Mouse (Mus musculus) hindbrain, embryonic 10.5 days (tissue): ENCODE measurements around the gene Ccdc34. TPM values are rescaled to one million over a fixed set of nuclear protein-coding genes. Genes with fewer than 3 reads are reported as not detected.

Source experiments
- DNase-seq: peaks from one replicate; pipeline ENCODE4 v3.0.0-alpha.2; 2017; ENCODE audit warnings: low spot score
- H3K27ac ChIP-seq: fragments of 300-500 bp; sonication (generic); 2 replicates; pipeline ENCODE4 v1.5.1; 2016; ENCODE audit warnings: mild to moderate bottlenecking, moderate library complexity
- H3K27me3 ChIP-seq: fragments of 300-500 bp; sonication (generic); 2 replicates; pipeline ENCODE4 v1.6.1; 2016; ENCODE audit warnings: mild to moderate bottlenecking; ENCODE audit not compliant: poor library complexity, insufficient read depth, severe bottlenecking
- H3K36me3 ChIP-seq: fragments of 300-500 bp; sonication (generic); 2 replicates; pipeline ENCODE4 v1.6.1; 2016; ENCODE audit warnings: mild to moderate bottlenecking, moderate library complexity
- H3K4me1 ChIP-seq: fragments of 300-500 bp; sonication (generic); replicated peaks from 2 replicates; pipeline ENCODE4 v1.6.1; 2016; ENCODE audit warnings: mild to moderate bottlenecking
- H3K4me3 ChIP-seq: fragments of 300-500 bp; sonication (generic); 2 replicates; pipeline ENCODE4 v1.5.1; 2016; ENCODE audit warnings: mild to moderate bottlenecking, moderate library complexity
- H3K9me3 ChIP-seq: fragments of 300-500 bp; sonication (generic); 2 replicates; pipeline ENCODE4 v1.6.1; 2016; ENCODE audit warnings: mild to moderate bottlenecking, moderate library complexity
- WGBS: fragments of 180-500 bp; shearing (Covaris S2); methylation state at CpG from one replicate; pipeline ENCODE4 v1.1.7; 2016; 5-methylcytosine and 5-hydroxymethylcytosine counted together
- polyA plus RNA-seq: library from polyadenylated mRNA; unstranded; fragments of >200 nt; fragmentation: Nextera tagmentation; extraction: Ambion mirVana; gene quantifications from 2 replicates; pipeline ENCODE4 v1.2.1, GENCODE M21; 2016

Gene Ccdc34
- polyA plus RNA-seq, 1 experiment from 2014 or later = 41.2 TPM

DNA sequence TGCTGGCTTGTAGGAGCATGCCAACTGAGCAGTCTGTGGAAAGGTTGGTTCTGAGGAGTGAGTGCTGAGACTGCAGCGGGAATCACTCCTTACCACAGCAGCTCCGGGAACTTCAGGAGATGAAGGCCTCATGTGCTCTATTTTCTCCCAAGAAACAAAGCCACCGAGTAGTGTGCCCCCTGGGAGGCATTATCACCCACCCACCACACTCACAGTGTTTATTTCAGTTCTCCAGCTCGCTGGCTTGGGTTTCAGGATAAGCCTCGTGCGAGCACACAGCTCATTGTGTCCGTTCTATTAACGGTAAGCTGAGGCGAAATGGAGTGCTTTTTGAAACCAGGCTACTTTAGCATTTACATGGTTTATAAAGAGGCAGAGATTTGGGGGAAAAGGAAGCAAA lies 32.1 kb upstream of the Ccdc34 start:
- Histone ChIP-seq H3K4me3 (no peak overlapping the region), H3K36me3 (peaks cover 11% of the 10 kb centered on the region; the same call in 1 of the 2 replicates), H3K27me3 (no peaks in the 10 kb centered on the region), H3K4me1 (peaks cover 58% of the 10 kb centered on the region), H3K27ac (peak overlapping the region; percentile 53), H3K9me3 (no peaks in the 10 kb centered on the region)
- DNase-seq = no peak
- 63% methylated on average over 9 of the region's 9 CpGs for WGBS

DNA sequence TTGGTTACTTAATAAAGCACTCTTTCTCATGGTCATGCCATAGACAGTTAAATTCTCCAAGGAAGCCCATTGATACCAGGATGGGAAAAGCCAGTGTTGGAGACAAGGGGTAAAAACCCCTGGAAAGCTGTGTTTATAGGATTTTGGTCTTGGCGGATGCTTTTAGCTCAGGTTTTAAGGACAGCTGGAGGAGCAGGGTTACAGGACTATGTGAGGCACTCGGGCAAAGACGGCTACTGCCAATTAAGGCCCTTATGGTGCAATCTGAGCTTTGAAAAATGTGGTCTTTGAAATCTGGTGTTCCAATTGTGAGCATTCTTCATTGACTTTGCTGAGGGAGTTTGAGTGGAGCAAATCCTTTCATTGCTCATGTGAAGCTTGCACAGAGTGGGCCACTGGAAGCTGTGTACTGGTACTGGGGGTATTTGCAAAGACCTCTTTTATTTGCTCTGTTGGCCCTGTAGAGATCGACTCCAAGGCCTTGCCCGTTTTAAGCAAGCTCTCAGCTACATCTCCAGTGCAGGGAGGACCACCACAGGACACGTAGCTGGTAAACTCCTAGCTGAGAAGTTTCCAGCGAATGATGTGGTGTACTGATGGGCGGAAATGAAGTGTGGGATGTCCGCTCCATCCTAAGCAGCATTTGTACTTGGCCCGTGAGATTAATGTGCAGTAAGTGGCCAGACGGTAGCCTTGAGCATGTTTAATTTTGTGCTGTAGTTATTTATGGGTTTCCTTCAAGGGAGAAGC lies 31.4 kb upstream of the Ccdc34 start:
- Histone ChIP-seq H3K9me3 (no peaks in the 10 kb centered on the region), H3K27me3 (no peaks in the 10 kb centered on the region), H3K4me1 (peaks cover 61% of the 10 kb centered on the region), H3K27ac (peak overlapping the region; percentile 45; the same call in 1 of the 2 replicates), H3K36me3 (peaks cover 11% of the 10 kb centered on the region; the same call in 1 of the 2 replicates), H3K4me3 (no peak overlapping the region)
- 88% methylated on average over 11 of the region's 11 CpGs for WGBS
- DNase-seq = no peak

DNA sequence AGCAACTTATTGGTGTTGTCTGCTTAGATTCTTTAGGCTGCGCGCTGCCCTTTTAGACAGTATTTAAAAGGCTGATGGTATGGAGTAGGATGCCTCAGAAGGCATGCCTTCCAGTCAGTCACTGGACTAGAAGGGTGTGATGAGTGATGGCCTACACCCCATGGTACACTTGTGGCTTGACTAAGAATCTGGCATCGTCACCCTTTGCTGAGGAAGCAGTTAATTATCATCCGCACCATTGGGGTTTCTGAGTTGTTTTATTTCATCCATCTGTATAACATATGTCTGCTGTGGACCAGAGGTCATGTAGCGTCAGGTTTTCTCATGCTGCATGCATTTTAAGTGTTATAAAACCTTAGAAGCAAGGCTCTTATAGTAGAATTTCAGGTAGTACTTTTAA lies 29.7 kb upstream of the Ccdc34 start:
- H3K27ac ChIP-seq = peak overlapping the region; percentile 74; the same call in 1 of the 2 replicates
- no peaks in the 10 kb centered on the region for H3K9me3 ChIP-seq
- H3K27me3 ChIP-seq = no peaks in the 10 kb centered on the region
- no peak for DNase-seq
- H3K36me3 ChIP-seq = peaks cover 11% of the 10 kb centered on the region; the same call in 1 of the 2 replicates
- peaks cover 69% of the 10 kb centered on the region for H3K4me1 ChIP-seq
- H3K4me3 ChIP-seq = no peak overlapping the region
- 72% methylated on average over 5 of the region's 5 CpGs for WGBS

DNA sequence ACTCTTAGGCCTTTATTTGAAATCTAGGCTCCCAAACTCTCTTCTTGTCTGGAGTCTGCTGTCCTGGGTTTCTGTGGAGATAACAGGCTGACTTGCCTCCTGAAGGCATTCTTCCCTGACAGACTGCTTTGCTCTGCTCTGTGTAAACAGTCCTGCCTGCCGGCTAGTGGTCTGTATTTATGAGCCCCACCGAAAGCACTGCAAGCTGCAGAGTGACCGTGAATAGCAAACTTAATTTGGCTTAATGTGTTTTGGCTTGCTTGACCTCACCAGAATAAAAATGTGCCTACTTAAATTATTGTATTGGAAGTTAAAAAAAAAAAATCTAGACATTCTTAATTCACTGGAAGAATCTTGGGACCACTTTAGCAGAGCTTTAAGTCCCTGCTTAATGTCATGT lies 28.4 kb upstream of the Ccdc34 start:
- H3K27me3 ChIP-seq = no peaks in the 10 kb centered on the region

DNA sequence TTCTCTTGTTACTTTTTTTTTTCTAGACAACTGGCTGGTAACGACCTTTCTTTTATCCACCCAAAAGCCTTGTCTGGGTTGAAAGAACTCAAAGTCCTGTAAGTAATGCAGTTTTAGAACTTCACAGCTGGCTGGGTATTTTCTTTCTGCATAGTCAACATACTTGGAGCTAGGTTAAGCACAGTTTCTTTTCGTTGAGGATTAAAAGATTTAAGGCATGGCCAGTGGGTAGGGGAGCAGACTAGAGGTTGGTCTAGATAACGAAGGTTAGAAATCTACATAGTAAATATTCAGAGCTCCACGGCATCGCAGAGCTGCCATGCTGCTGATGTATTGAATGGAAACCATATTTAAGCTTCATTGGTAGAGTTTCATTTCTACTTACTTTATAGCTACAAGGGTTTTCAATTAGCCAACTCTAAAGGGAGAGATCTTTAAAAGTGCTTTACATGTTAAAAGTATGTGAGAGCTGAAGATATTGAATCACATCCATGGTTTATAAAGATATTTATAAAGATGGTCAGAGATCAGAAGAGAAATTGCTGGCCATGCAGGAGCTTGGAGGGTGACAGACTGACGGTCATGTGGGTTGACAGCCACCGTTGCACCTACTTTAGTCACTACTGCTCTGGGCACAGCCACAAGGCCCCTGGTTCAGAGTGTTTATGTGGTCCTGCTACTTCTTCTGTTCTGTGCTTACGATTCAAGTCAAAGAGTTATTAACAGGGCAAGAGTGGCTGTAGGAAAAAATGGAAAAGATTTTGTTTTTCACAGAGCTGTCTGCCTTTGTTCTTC lies 27.7 kb upstream of the Ccdc34 start:
- H3K9me3 ChIP-seq = no peaks in the 10 kb centered on the region
- peak overlapping the region; percentile 57 for H3K27ac ChIP-seq
- H3K4me3 ChIP-seq = no peak overlapping the region
- no peaks in the 10 kb centered on the region for H3K27me3 ChIP-seq
- peaks cover 72% of the 10 kb centered on the region for H3K4me1 ChIP-seq
- H3K36me3 ChIP-seq = peaks cover 8% of the 10 kb centered on the region; the same call in 1 of the 2 replicates
- 50% methylated on average over 8 of the region's 8 CpGs for WGBS
- DNase-seq = no peak

More for the DNA sequence above, 28.4 kb upstream of the Ccdc34 start:
- peak; percentile 28 for DNase-seq
- Histone ChIP-seq H3K27ac (peak overlapping the region; percentile 74), H3K4me3 (0 out of 2 replicates have a peak overlapping the region, but pooled peaks have one; percentile 9), H3K9me3 (no peaks in the 10 kb centered on the region), H3K36me3 (peaks cover 11% of the 10 kb centered on the region; the same call in 1 of the 2 replicates), H3K4me1 (peaks cover 69% of the 10 kb centered on the region)
- WGBS = 8% methylated on average over 3 of the region's 3 CpGs

DNA sequence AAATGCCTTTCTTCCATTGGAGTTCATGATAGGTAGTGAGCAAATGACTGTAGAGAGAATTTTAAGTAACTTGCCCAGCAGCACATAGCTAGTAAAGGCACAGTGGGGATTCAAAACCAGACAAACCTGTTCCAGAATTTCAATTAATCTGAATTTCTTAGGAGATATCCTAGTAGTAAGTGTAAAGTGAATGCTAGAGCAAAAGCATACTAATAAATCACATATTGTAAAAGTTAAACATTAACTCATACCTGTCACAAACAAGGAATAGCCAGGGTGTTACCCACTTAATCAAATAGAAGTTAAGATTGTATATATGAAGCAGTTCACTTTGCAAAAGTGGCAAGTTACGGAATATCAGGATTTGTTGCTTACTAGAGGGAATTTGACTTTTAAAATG lies 25.9 kb upstream of the Ccdc34 start:
- no peak for DNase-seq
- Histone ChIP-seq H3K9me3 (no peaks in the 10 kb centered on the region), H3K36me3 (no peaks in the 10 kb centered on the region), H3K27ac (no peak overlapping the region), H3K4me3 (no peak overlapping the region), H3K4me1 (peaks cover 55% of the 10 kb centered on the region), H3K27me3 (no peaks in the 10 kb centered on the region)
- 88% methylated on average over 1 of the region's 1 CpGs for WGBS

DNA sequence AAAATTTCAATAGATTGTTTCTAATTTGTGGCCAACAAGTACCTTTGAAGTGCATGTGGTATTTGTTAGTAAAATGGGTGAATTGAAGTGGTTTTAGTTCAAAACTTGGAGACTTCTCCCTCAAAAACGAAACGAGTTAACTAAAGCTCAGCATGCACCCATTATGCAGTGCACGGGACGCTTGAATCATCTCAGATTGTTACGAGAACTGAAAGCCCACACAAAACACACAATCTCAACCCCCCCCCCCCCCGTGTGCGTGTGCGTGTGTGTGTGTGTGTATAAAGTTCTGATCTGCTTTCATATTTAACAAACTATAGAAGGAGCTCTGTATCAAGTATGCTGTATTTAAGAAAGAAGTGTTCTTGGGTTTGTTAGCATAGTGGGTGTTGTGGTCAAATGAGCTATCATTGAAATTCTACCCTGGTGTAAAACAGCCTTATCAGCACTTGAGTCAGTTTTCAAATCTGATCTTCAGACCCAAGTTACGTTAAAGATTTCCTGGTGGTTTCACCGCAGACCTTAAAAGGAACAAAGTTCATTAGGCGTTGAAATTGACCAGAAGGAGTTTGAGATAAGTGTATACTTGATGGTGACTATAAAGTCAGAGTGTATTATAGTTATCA lies 25.1 kb upstream of the Ccdc34 start:
- WGBS = 50% methylated on average over 11 of the region's 11 CpGs
- no peaks in the 10 kb centered on the region for H3K27me3 ChIP-seq
- no peak overlapping the region for H3K27ac ChIP-seq
- peaks cover 47% of the 10 kb centered on the region for H3K4me1 ChIP-seq
- no peak for DNase-seq
- no peaks in the 10 kb centered on the region for H3K36me3 ChIP-seq
- H3K4me3 ChIP-seq = no peak overlapping the region
- H3K9me3 ChIP-seq = no peaks in the 10 kb centered on the region

DNA sequence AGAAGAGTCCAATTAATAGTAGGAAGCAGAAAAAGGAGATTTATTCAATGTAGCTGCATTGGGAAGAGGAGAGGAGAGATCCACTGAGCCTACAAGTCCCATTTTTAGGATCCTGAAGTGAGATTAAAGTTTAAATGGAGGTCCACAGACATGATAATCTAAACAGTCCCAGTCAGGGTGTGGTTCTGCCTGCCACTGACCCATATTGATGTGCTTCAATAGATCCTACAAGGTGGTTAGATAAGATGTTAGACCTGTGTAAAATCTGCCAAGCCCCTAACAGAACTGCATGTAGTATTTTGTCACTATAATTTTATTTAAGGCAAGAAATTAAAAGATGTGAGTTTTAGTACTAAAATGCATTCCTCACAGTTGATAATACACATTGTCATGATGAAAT lies 24.2 kb upstream of the Ccdc34 start:
- no peak for DNase-seq
- no peak overlapping the region for H3K4me3 ChIP-seq
- no peaks in the 10 kb centered on the region for H3K36me3 ChIP-seq
- H3K27me3 ChIP-seq = no peaks in the 10 kb centered on the region
- H3K27ac ChIP-seq = no peak overlapping the region
- peaks cover 38% of the 10 kb centered on the region for H3K4me1 ChIP-seq
- H3K9me3 ChIP-seq = no peaks in the 10 kb centered on the region

DNA sequence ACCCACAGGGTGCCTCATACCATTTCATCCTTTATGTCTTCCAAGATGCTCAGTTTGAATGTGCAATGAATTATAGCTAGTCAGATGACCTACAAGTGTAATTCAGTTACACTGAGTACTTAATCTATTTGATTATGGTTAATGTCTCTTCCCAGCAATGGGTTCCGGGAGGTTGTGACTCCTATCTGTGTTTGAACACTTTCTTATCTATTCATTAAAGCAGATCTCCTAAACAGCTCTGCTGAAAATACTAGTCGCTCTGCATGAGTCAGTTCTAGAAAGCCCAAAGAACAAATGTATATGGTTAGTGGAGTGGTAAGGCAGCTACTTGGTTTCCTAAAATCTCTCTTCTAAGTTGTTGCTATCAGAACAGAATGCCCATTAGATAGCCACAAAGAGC lies 22.6 kb upstream of the Ccdc34 start:
- H3K27me3 ChIP-seq = no peaks in the 10 kb centered on the region

DNA sequence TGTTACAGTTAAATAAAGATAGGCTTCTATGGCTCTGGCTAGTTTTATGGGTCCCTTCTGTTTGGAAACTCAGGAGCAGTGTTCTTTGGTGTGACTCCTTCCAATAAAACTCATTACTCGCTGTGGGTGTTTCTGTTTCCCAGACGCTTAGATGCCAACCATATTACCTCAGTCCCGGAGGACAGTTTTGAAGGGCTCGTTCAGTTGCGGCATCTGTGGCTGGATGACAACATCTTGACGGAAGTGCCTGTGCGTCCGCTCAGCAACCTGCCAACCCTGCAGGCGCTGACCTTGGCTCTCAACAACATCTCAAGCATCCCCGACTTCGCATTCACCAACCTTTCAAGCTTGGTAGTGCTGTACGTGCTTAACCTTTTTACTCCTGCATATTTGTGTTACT lies 21.2 kb upstream of the Ccdc34 start:
- H3K4me1 ChIP-seq = peaks cover 13% of the 10 kb centered on the region; the same call in 1 of the 2 replicates
- H3K36me3 ChIP-seq = peaks cover 21% of the 10 kb centered on the region
- no peak overlapping the region for H3K4me3 ChIP-seq
- H3K27me3 ChIP-seq = no peaks in the 10 kb centered on the region
- 72% methylated on average over 12 of the region's 12 CpGs for WGBS
- no peaks in the 10 kb centered on the region for H3K9me3 ChIP-seq
- H3K27ac ChIP-seq = no peak overlapping the region
- no peak for DNase-seq

More for the DNA sequence above, 22.6 kb upstream of the Ccdc34 start:
- Histone ChIP-seq H3K27ac (no peak overlapping the region), H3K4me3 (no peak overlapping the region), H3K4me1 (peaks cover 22% of the 10 kb centered on the region), H3K9me3 (no peaks in the 10 kb centered on the region), H3K36me3 (peaks cover 12% of the 10 kb centered on the region)
- WGBS = 88% methylated on average over 2 of the region's 2 CpGs
- no peak for DNase-seq

DNA sequence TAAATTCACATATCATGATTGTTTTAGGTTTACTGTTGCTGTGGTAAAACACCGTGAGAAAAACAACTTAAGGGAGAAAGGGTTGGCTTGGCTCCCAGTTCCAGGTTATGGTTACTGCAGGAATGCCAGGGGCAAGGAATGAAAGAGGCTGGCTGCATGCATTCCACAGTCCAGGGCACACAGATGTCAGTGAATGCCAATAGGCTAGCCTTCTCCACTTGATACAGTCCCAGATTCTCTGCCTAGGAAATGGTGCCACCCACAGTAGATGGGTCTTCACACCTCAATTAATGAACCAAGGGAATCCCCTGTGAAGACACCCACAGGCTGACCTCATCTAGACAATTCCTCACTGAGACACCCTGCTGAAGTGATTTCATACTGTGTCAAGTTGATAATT lies 12.9 kb upstream of the Ccdc34 start:
- DNase-seq = no peak
- no peaks in the 10 kb centered on the region for H3K9me3 ChIP-seq
- H3K4me1 ChIP-seq = no peaks in the 10 kb centered on the region
- no peak overlapping the region for H3K4me3 ChIP-seq
- WGBS = 92% methylated on average over 1 of the region's 1 CpGs
- H3K27me3 ChIP-seq = no peaks in the 10 kb centered on the region
- peaks cover 76% of the 10 kb centered on the region for H3K36me3 ChIP-seq
- H3K27ac ChIP-seq = no peak overlapping the region

DNA sequence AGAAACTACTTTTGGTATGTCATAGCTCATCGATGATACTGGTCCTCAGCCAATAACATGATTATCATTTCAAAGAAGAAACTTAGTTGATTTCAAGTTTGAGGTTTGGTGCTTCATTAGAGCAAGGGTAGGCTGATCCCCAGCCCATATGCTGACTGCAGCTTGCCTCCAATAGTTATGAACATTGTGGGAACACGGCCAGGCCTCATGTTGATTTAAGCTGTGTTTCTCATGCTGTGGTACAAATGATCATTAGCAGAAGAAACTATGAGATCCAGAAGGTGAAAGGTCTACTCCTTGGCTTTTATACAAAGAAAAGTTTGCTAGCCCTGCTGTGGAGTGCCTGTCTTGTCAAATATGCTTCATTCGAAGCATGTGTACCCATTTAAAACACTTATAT lies 12.5 kb upstream of the Ccdc34 start:
- no peaks in the 10 kb centered on the region for H3K27me3 ChIP-seq
- peaks cover 73% of the 10 kb centered on the region for H3K36me3 ChIP-seq
- no peak for DNase-seq
- H3K4me1 ChIP-seq = no peaks in the 10 kb centered on the region
- H3K4me3 ChIP-seq = no peak overlapping the region
- WGBS = 84% methylated on average over 3 of the region's 3 CpGs
- no peak overlapping the region for H3K27ac ChIP-seq
- no peaks in the 10 kb centered on the region for H3K9me3 ChIP-seq
